Mouse (Mus musculus) heart, embryonic 11.5 days (tissue): ENCODE measurements around the gene Patj. TPM values are rescaled to one million over a fixed set of nuclear protein-coding genes. Genes with fewer than 3 reads are reported as not detected.

Experiments used
- ATAC-seq: fragments of 200-750 bp; cut with Nextera tagmentation; replicated peaks from 2 replicates; pipeline ENCODE4 v1.8.0; 2017; ENCODE audit warnings: moderate library complexity; ENCODE audit not compliant: insufficient number of reproducible peaks, low FRiP score, low TSS enrichment
- H3K27ac ChIP-seq: fragments of 300-500 bp; sonication (generic); 2 replicates; pipeline ENCODE4 v1.5.1; 2014; ENCODE audit warnings: mild to moderate bottlenecking, low read depth, low read length
- H3K27me3 ChIP-seq: fragments of 300-500 bp; sonication (generic); 2 replicates; pipeline ENCODE4 v1.6.1; 2014; ENCODE audit warnings: mild to moderate bottlenecking, low read length, mixed read lengths; ENCODE audit not compliant: control insufficient read depth, insufficient read depth
- H3K36me3 ChIP-seq: fragments of 300-500 bp; sonication (generic); 2 replicates; pipeline ENCODE4 v1.6.1; 2014; ENCODE audit warnings: mild to moderate bottlenecking, low read length, moderate library complexity, mixed read lengths; ENCODE audit not compliant: control insufficient read depth, insufficient read depth
- H3K4me1 ChIP-seq: fragments of 300-500 bp; sonication (generic); 2 replicates; pipeline ENCODE4 v1.6.1; 2014; ENCODE audit warnings: low read length; ENCODE audit not compliant: control insufficient read depth, insufficient read depth
- H3K4me2 ChIP-seq: fragments of 300-500 bp; sonication (generic); 2 replicates; pipeline ENCODE4 v1.6.1; 2014; ENCODE audit warnings: mild to moderate bottlenecking, moderate library complexity
- H3K4me3 ChIP-seq: fragments of 300-500 bp; sonication (generic); 2 replicates; pipeline ENCODE4 v1.5.1; 2014; ENCODE audit warnings: low read depth, low read length
- H3K9ac ChIP-seq: fragments of 300-500 bp; sonication (generic); 2 replicates; pipeline ENCODE4 v1.6.1; 2014; ENCODE audit warnings: mild to moderate bottlenecking, low read depth, low read length, moderate library complexity
- H3K9me3 ChIP-seq: fragments of 300-500 bp; sonication (generic); replicated peaks from 2 replicates; pipeline ENCODE4 v1.6.1; 2016; ENCODE audit warnings: low read length; ENCODE audit not compliant: control insufficient read depth
- WGBS: fragments of 180-500 bp; shearing (Covaris S2); extraction: QIAGEN DNeasy Blood & Tissue Kit; methylation state at CpG from one replicate; pipeline ENCODE4 v1.1.7; 2014; ENCODE audit not compliant: insufficient replicate concordance; 5-methylcytosine and 5-hydroxymethylcytosine counted together
- polyA plus RNA-seq: library from polyadenylated mRNA; unstranded; fragments of >200 nt; fragmentation: Nextera tagmentation; extraction: Ambion mirVana; gene quantifications from 2 replicates; pipeline ENCODE4 v1.2.1, GENCODE M21; 2014

The Patj gene
- polyA plus RNA-seq, 1 experiment from 2014 or later: 9.1 TPM

DNA sequence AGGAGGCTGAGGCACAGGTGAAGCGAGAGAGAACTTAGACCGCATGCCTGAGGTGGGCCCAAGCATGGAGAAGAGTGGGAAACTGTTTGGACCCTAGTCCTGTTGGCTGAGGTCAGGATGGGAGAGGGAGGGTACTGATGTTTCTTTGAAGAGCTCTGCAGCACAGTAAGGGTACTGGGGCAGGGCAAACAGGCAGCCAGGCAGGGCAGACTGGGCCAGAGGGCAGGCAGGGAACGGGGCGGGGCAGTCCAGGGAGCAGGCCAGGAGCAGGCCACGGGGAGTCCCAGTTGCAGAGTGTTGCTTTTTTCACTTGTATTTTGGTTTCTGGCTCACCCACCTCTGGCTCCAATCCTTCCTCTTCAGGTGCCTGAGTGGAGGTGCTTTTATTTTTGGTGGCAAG, 114.4 kb downstream of the Patj start:
- 75% methylated on average over 5 of the region's 5 CpGs for WGBS
- no peaks in the 10 kb centered on the region for H3K9me3 ChIP-seq
- no peak for ATAC-seq
- H3K36me3 ChIP-seq: no peaks in the 10 kb centered on the region
- no peak overlapping the region for H3K4me3 ChIP-seq
- H3K9ac ChIP-seq: no peak overlapping the region
- H3K27me3 ChIP-seq: no peaks in the 10 kb centered on the region
- H3K4me2 ChIP-seq: no peak overlapping the region
- no peak overlapping the region for H3K27ac ChIP-seq
- H3K4me1 ChIP-seq: peaks cover 7% of the 10 kb centered on the region

DNA sequence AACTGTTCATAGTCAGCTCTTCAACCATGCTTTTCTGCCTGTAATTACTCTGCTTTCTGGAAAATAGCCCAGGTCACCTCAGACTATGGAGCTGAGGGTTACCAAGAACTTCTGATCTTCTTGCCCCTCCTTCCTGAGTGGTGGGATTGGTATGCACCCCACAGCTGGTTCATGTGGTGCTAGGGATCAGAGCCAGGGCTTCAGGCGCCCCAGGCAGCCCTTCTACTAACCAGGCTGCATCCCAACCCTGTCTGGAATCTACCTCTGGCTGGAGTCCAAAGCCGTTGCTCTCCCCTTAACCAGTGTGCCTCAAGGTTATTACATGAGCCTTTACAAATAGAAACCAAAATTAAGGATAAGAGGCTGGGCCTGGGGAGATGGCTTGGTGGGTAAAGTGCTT, 115.7 kb downstream of the Patj start:
- H3K4me2 ChIP-seq: no peak overlapping the region
- 60% methylated on average over 2 of the region's 2 CpGs for WGBS

DNA sequence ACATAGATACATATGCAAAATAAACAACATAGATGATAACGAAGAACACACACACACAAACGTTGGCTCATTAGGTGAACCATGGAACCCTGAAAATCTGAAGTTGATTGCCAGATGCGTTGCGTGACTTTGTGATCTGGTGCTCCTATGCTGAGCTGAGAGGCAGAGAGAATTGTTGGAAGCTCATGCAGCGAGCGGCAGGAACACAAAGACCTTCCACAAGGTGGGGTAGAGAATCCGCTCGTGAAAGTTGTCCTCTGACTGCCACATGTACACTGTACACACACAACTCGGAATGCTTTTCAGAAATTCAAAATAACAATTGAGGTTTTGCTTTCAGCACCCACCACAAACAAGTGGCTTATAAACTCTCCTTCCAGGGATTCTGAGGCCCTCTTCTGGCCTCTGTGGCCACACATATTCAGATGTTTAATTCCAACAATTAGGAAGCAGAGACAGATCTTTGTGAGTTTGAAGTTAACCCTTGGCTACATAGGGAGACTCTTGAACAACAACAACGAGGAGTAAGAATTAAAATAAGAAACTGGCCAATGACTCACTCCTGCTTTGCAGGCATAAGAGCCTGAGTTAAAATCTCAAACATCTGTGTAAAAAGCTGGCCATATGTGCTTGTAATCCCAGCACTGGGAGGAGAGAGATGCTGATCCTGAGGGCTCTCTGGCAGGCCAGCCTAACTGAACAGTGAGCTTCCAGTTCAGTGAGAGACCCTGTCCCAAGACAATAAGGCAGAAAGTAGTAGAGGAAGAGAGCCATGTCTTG, 116.6 kb downstream of the Patj start:
- no peak for ATAC-seq
- Histone ChIP-seq H3K27ac (0 out of 2 replicates have a peak overlapping the region, but pooled peaks have one; percentile 17), H3K9ac (no peak overlapping the region), H3K27me3 (no peaks in the 10 kb centered on the region), H3K4me2 (no peak overlapping the region), H3K36me3 (no peaks in the 10 kb centered on the region), H3K4me3 (no peak overlapping the region), H3K4me1 (peaks cover 7% of the 10 kb centered on the region), H3K9me3 (no peaks in the 10 kb centered on the region)
- 84% methylated on average over 10 of the region's 10 CpGs for WGBS

More for the DNA sequence above, 115.7 kb downstream of the Patj start:
- peaks cover 7% of the 10 kb centered on the region for H3K4me1 ChIP-seq
- H3K4me3 ChIP-seq: no peak overlapping the region
- H3K9me3 ChIP-seq: no peaks in the 10 kb centered on the region
- no peak overlapping the region for H3K9ac ChIP-seq
- H3K36me3 ChIP-seq: no peaks in the 10 kb centered on the region
- 0 out of 2 replicates have a peak overlapping the region, but pooled peaks have one; percentile 17 for H3K27ac ChIP-seq
- no peaks in the 10 kb centered on the region for H3K27me3 ChIP-seq
- no peak for ATAC-seq

DNA sequence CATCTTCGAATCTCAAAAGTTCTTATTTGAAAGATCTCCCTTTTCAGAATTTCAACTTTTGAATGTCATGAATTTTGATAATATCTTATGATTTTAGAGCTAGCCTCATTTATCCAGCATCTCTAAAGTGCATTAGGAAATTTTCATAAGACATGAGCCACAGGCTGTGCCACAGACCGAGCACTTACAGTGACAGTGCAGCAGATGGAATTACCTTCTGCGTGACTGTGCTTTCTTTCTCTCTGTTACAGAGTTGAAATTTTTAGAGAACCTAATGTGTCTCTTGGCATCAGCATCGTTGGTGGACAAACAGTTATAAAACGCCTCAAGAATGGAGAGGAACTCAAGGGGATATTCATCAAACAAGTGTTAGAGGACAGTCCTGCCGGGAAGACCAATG, 124.9 kb downstream of the Patj start:
- Histone ChIP-seq H3K4me2 (no peak overlapping the region), H3K9ac (no peak overlapping the region), H3K36me3 (no peaks in the 10 kb centered on the region), H3K4me1 (no peaks in the 10 kb centered on the region), H3K4me3 (no peak overlapping the region), H3K27me3 (no peaks in the 10 kb centered on the region), H3K27ac (no peak overlapping the region), H3K9me3 (no peaks in the 10 kb centered on the region)
- 75% methylated on average over 6 of the region's 6 CpGs for whole genome bisulfite sequencing
- no peak for ATAC-seq

DNA sequence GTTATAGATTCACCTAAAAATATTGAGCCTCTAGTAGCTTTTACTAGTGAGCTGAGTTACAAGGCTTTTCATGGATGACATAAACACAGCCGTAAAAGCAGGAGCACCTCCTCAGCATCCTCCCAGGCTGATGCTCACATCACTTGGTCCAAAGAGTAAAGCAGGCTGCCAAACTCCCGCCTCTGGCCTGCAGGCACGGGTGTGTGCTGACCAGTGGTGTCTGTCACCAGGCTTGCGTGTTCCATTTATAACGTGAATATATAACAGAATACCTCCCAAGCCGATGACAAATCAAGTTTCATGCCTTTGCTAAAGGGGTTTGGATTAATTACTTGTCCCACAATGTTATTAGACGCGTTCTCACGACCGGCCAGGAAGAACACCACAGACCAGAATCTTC, 128.9 kb downstream of the Patj start:
- no peaks in the 10 kb centered on the region for H3K4me1 ChIP-seq
- no peaks in the 10 kb centered on the region for H3K27me3 ChIP-seq

DNA sequence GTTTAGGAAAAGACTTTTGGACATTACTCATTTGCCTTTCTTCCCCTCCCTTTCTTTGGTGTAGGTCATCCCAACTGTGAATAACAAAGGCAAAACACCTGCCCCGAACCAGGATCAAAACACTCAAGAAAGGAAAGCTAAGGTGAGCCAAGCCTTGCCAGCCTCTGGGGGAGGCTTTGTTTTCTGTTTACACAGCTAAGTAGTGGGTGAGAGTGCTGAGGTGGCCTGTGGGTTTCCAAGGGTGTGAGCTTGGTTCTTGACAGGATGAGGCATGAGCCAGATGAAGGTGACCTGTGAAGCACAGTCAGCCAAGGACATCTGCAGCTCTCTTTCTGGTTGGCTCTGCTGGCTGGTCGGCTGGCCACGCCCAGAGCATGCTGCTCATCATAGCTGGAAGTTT, 139.9 kb downstream of the Patj start:
- Histone ChIP-seq H3K9ac (no peak overlapping the region), H3K27ac (no peak overlapping the region), H3K27me3 (no peaks in the 10 kb centered on the region), H3K4me2 (no peak overlapping the region), H3K4me1 (no peaks in the 10 kb centered on the region), H3K36me3 (no peaks in the 10 kb centered on the region), H3K4me3 (no peak overlapping the region), H3K9me3 (no peaks in the 10 kb centered on the region)
- ATAC-seq: no peak
- 82% methylated on average over 3 of the region's 3 CpGs for WGBS

More for the DNA sequence above, 128.9 kb downstream of the Patj start:
- no peaks in the 10 kb centered on the region for H3K36me3 ChIP-seq
- no peak overlapping the region for H3K27ac ChIP-seq
- H3K9ac ChIP-seq: no peak overlapping the region
- H3K4me3 ChIP-seq: no peak overlapping the region
- ATAC-seq: no peak
- 93% methylated on average over 10 of the region's 10 CpGs for WGBS
- no peak overlapping the region for H3K4me2 ChIP-seq
- H3K9me3 ChIP-seq: no peaks in the 10 kb centered on the region

DNA sequence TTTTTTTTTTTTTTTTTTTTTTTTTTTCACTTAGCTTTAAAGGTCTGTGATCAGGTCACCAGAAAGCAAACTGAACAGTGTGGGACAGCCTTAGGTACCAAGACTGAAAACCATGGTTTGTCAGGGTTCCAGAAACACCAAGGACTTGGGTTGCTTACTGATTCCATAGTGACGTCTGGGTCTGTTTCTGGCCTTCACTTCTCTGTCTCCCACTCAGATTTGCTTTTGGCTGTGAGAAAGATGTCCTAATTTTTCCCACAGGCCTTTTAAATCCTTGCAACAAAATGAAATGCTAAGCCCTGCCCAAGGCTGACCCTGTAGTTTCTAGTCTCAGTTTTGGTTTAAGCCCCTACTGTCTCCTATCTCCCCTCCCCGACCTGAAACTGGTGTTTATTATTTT, 146.0 kb downstream of the Patj start:
- H3K27ac ChIP-seq: no peak overlapping the region
- no peak for ATAC-seq
- WGBS: 78% methylated on average over 2 of the region's 2 CpGs

DNA sequence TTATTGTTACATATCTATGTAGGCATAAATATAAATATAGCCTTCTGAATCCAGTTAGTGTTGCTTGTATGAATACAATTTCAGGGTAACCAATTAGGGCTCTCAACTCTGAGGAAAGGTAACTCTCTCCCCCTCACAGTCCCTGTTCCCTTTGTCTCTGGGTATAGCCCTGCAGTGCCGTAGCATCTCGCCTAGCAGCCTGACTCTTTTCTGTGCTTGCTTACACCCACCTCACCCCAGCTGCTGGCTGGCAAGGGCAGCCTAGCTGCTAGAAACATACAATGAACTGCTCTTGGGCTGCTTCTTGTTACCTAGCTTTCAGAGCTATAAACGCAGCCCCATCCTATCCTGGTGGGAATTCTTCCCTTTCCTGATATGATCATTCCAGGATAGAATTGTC, 147.4 kb downstream of the Patj start:
- 68% methylated on average over 3 of the region's 3 CpGs for WGBS
- Histone ChIP-seq H3K4me2 (no peak overlapping the region), H3K9me3 (no peaks in the 10 kb centered on the region), H3K27ac (no peak overlapping the region), H3K9ac (no peak overlapping the region), H3K4me3 (no peak overlapping the region), H3K4me1 (no peaks in the 10 kb centered on the region), H3K27me3 (no peaks in the 10 kb centered on the region), H3K36me3 (no peaks in the 10 kb centered on the region)
- ATAC-seq: no peak

More for the DNA sequence above, 146.0 kb downstream of the Patj start:
- Histone ChIP-seq H3K4me2 (no peak overlapping the region), H3K27me3 (no peaks in the 10 kb centered on the region), H3K4me1 (no peaks in the 10 kb centered on the region), H3K36me3 (no peaks in the 10 kb centered on the region), H3K9me3 (no peaks in the 10 kb centered on the region), H3K4me3 (no peak overlapping the region), H3K9ac (no peak overlapping the region)

DNA sequence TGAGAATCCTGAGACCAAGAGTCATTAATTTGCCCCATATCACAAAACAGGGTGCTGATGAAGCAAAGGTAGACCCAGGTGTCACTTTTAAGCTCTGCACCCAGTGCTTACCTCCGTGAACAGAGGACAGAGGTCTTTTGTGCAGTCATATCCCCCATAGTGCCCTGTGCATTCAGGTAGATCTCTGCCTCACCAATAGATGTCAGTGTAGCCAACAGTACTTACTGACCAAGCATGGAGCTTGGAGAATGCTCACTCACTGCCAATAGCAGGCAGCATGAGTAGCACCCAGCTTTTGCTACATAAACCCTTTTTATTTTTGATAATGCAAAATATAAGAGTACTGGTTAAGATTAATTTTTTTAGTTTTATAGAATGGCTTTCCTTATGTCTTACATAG, 149.8 kb downstream of the Patj start:
- Histone ChIP-seq H3K9me3 (no peaks in the 10 kb centered on the region), H3K9ac (no peak overlapping the region), H3K36me3 (no peaks in the 10 kb centered on the region), H3K4me1 (no peaks in the 10 kb centered on the region), H3K4me3 (no peak overlapping the region), H3K4me2 (no peak overlapping the region), H3K27ac (no peak overlapping the region), H3K27me3 (no peaks in the 10 kb centered on the region)
- WGBS: 48% methylated on average over 1 of the region's 1 CpGs
- no peak for ATAC-seq
